Mouse (Mus musculus) macrophage (primary cell): ENCODE results near the gene Adgrl2. TPM values are rescaled to one million over a fixed set of nuclear protein-coding genes. Genes with fewer than 3 reads are reported as not detected.

Experiments
- H3K27ac ChIP-seq: fragments of 350-480 bp; formaldehyde crosslinking; 2 replicates; pipeline ENCODE4 v1.9.0; 2021
- H3K36me3 ChIP-seq: fragments of 350-480 bp; formaldehyde crosslinking; 2 replicates; pipeline ENCODE4 v1.9.0; 2021; ENCODE audit errors: inconsistent target
- H3K4me3 ChIP-seq: fragments of 350-480 bp; formaldehyde crosslinking; 2 replicates; pipeline ENCODE4 v1.9.0; 2021; ENCODE audit errors: inconsistent target
- H3K79me2 ChIP-seq: fragments of 350-480 bp; formaldehyde crosslinking; 2 replicates; pipeline ENCODE4 v1.9.0; 2021; ENCODE audit errors: inconsistent target
- WGBS: methylation state at CpG from one replicate; pipeline ENCODE4 v1.1.7; 2026; ENCODE audit warnings: inconsistent platforms; ENCODE audit not compliant: missing documents; 5-methylcytosine and 5-hydroxymethylcytosine counted together
- polyA plus RNA-seq: library from polyadenylated mRNA; stranded (reverse); fragments of 250-400 nt; gene quantifications from 3 replicates; pipeline ENCODE4 v1.2.4, GENCODE M21; 2018; ENCODE audit warnings: inconsistent platforms

The Adgrl2 gene
- polyA plus RNA-seq, 1 experiment from 2014 or later: 26.0 TPM

GRCm38 (mm10) chr3:148823551-148823950, 166.8 kb downstream of the Adgrl2 start:
- Histone ChIP-seq H3K27ac (no peak overlapping the region), H3K36me3 (no peaks in the 10 kb centered on the region; the same call in 1 of the 2 replicates), H3K4me3 (no peak overlapping the region), H3K79me2 (no peaks in the 10 kb centered on the region)
- WGBS: 92% methylated on average over 13 of the region's 13 CpGs

- WGBS: 98% methylated on average over 6 of the region's 6 CpGs
- H3K27ac ChIP-seq: no peak overlapping the region
- H3K79me2 ChIP-seq: no peaks in the 10 kb centered on the region
- H3K4me3 ChIP-seq: no peak overlapping the region
- H3K36me3 ChIP-seq: peaks cover 5% of the 10 kb centered on the region; the same call in 1 of the 2 replicates
Observed at GRCm38 (mm10) chr3:148821632-148822031, 168.7 kb downstream of the Adgrl2 start.

GRCm38 (mm10) chr3:148819323-148820046, 170.9 kb downstream of the Adgrl2 start:
- 95% methylated on average over 33 of the region's 33 CpGs for WGBS
- H3K27ac ChIP-seq: no peak overlapping the region
- H3K79me2 ChIP-seq: no peaks in the 10 kb centered on the region
- peaks cover 5% of the 10 kb centered on the region; the same call in 1 of the 2 replicates for H3K36me3 ChIP-seq
- H3K4me3 ChIP-seq: no peak overlapping the region

GRCm38 (mm10) chr3:148818414-148819105, 171.8 kb downstream of the Adgrl2 start:
- Histone ChIP-seq H3K79me2 (no peaks in the 10 kb centered on the region), H3K4me3 (no peak overlapping the region), H3K27ac (no peak overlapping the region), H3K36me3 (peaks cover 5% of the 10 kb centered on the region; the same call in 1 of the 2 replicates)
- 95% methylated on average over 6 of the region's 6 CpGs for WGBS

- Histone ChIP-seq H3K79me2 (no peaks in the 10 kb centered on the region), H3K4me3 (no peak overlapping the region), H3K36me3 (0 out of 2 replicates have a peak, but pooled peaks cover 5% of the 10 kb centered on the region), H3K27ac (no peak overlapping the region)
- 98% methylated on average over 24 of the region's 25 CpGs for WGBS
Observed at GRCm38 (mm10) chr3:148817491-148817890, 172.9 kb downstream of the Adgrl2 start.

GRCm38 (mm10) chr3:148813121-148813520, 177.2 kb downstream of the Adgrl2 start:
- H3K4me3 ChIP-seq: no peak overlapping the region
- 0 out of 2 replicates have a peak, but pooled peaks cover 5% of the 10 kb centered on the region for H3K36me3 ChIP-seq
- H3K79me2 ChIP-seq: no peaks in the 10 kb centered on the region
- H3K27ac ChIP-seq: no peak overlapping the region
- WGBS: 96% methylated on average over 6 of the region's 6 CpGs

GRCm38 (mm10) chr3:148812059-148812458, 178.3 kb downstream of the Adgrl2 start:
- Histone ChIP-seq H3K4me3 (no peak overlapping the region), H3K79me2 (no peaks in the 10 kb centered on the region), H3K27ac (no peak overlapping the region), H3K36me3 (no peaks in the 10 kb centered on the region)
- WGBS: 88% methylated on average over 1 of the region's 1 CpGs

- Histone ChIP-seq H3K4me3 (no peak overlapping the region), H3K27ac (no peak overlapping the region), H3K36me3 (no peaks in the 10 kb centered on the region), H3K79me2 (no peaks in the 10 kb centered on the region)
- 21% methylated on average over 9 of the region's 9 CpGs for WGBS
Observed at GRCm38 (mm10) chr3:148806977-148807376, 183.4 kb downstream of the Adgrl2 start.

GRCm38 (mm10) chr3:148793286-148793913, 197.0 kb downstream of the Adgrl2 start:
- H3K79me2 ChIP-seq: no peaks in the 10 kb centered on the region
- WGBS: 84% methylated on average over 10 of the region's 10 CpGs
- H3K36me3 ChIP-seq: no peaks in the 10 kb centered on the region
- no peak overlapping the region for H3K27ac ChIP-seq
- H3K4me3 ChIP-seq: no peak overlapping the region

GRCm38 (mm10) chr3:148770310-148770709, 220.0 kb downstream of the Adgrl2 start:
- 54% methylated on average over 6 of the region's 6 CpGs for WGBS
- Histone ChIP-seq H3K4me3 (no peak overlapping the region), H3K79me2 (no peaks in the 10 kb centered on the region), H3K27ac (no peak overlapping the region), H3K36me3 (no peaks in the 10 kb centered on the region)
